Mouse (Mus musculus) CD8-positive naive resting alpha-beta T cell, adult 2 months (primary cell): ENCODE results near the gene Lman2l.

ENCODE experiments used
- DNase-seq, 2 experiments: peaks; one replicate each; pipeline ENCODE4 v3.0.0; 2022; ENCODE audit warnings: low read depth in 2 of 2, low spot score in 2 of 2

Lman2l gene

GRCm38 (mm10) chr1:36461829-36462228, 16.8 kb upstream of the Lman2l start:
- DNase-seq, result peak in 1 of 2 experiments; percentile 16

DNA sequence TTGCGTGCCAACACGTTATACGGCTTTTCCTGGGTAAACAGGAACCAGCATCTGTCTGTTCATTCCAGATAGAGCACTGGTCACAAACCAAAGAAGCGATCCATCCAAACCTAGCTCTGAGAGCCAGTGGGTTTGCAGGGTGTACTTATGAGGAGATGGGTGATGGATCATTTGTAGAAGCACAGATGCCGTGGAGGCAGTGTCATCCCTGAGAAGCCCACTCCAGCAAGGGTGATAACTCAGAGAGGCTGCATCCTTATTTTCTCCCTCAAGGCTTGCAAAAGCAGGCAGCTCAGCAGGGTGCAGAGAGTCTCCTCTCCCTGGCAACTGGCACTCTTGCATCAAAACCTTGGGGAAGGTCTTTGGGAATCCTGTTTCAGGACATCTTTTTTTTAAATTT, 13.1 kb upstream of the Lman2l start:
- no peak for DNase-seq

DNA sequence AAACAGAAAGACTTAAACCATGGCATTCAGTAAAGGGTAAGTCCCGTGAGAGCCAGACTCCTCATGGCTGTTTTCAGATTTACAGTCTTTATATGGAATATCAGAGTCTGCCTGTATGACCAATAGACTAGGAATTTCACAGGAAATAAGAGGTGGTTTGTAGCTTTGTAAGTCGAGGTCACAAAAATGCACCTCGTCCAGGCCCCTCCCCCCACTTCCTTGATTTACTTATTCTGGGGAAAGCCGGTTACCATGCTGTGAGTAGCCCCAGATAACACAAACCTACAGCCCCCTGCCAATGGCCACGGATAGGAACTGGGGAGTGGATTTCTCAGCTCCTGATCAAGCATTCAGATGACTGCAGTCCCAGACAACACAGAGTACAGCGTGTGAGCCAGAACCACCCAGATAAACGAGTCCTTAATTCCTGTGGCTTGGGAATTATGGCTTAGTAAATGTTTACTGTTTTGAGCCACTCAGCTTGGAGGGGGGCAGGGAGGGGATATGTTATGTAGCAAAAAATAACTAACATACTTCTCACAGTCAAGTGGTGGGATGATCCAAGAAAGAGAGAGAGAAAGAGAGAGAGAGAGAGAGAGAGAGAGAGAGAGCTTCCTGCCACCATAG, 12.4 kb upstream of the Lman2l start:
- no peak for DNase-seq

GRCm38 (mm10) chr1:36454055-36454815, 9.2 kb upstream of the Lman2l start:
- no peak for DNase-seq

GRCm38 (mm10) chr1:36446841-36447240, 1.8 kb upstream of the Lman2l start:
- no peak for DNase-seq

- DNase-seq, result no peak
These were observed 1.2 kb upstream of the Lman2l start for GRCm38 (mm10) chr1:36446106-36446824.

DNA sequence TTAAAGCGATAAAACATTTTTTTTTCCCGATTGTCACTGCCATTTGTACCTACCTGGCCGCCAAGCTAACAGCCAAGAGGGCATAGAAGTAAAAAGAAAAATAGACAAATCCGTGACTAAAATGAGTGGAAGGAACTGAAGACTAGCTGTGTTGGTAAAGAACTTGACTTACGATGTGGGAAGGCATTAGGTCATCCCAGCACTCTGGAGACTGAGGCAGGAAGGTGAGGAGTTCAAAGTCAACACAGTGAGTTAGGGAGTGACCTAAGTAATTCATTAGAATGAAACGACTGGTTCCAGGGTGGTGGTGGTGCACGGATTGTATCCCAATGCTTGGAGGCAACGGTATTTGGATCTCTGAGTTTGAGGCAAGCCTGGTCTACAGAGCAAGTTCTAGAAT, 437 bp upstream of the Lman2l start:
- DNase-seq, result no peak

- DNase-seq, result no peak
These were observed 4.0 kb downstream of the Lman2l start for GRCm38 (mm10) chr1:36441101-36441500.

DNA sequence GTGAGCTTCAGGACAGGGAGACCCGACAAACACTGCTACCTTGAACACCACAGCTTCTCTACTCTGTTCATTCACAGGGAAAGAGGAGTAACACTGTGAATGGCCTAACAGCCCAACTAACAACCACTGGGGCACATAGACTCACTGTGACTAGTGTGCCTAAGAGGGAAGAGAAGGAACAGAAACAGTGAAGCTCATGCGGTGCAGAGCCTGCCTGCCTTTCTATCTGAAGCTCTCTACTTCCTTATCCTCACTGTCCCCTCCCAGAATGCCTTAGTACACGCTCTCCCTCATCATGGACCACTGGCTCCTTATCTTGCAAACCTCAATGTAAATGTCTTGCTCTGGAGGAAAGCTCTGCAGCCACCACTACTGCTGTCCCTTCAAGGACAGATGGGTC, 7.8 kb downstream of the Lman2l start:
- no peak for DNase-seq

GRCm38 (mm10) chr1:36436515-36436914, 8.6 kb downstream of the Lman2l start:
- no peak for DNase-seq

GRCm38 (mm10) chr1:36435071-36435470, 10.0 kb downstream of the Lman2l start:
- DNase-seq, result no peak

DNA sequence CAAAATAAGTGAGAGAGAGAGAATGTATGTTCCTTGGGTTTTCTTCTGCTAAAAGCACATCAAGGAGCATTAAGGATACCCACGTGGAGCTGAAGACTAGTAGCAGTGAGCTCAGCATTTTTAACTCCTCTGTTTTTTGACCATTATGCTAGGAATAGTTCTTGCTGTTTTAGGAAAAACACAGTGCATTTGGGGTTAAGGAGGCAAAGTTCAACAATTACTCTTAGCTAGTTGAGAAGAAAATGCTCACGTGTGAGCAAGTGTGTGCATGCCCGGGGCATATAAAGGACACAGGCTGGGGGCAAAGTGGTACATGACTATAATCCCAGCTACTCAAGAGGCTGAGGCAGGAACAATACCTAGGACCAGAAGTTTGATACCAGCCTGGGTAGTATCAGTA, 11.5 kb downstream of the Lman2l start:
- no peak for DNase-seq

GRCm38 (mm10) chr1:36432999-36433398, 12.1 kb downstream of the Lman2l start:
- no peak for DNase-seq

- DNase-seq, result no peak
These were observed 15.6 kb downstream of the Lman2l start for GRCm38 (mm10) chr1:36429511-36429910.

DNA sequence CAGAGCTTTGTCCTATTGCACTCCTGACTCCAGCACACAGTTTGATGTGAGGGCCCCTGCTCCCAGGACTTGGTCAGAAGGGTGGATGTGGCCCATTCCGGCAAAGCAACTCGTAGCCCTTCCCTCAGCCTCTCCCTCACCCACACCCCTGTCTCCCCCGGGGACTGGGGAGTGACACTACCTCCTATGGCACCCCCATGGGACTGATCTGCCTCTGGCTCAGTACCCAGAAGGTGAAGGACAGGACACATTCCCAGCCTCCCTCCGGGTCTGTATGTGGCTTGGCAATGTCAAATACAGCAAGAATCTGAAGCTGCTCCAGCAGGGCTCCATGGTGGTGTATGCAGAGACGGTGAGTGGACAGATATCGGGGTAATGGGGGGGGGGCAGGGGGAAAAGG, 40.5 kb downstream of the Lman2l start:
- no peak for DNase-seq

DNA sequence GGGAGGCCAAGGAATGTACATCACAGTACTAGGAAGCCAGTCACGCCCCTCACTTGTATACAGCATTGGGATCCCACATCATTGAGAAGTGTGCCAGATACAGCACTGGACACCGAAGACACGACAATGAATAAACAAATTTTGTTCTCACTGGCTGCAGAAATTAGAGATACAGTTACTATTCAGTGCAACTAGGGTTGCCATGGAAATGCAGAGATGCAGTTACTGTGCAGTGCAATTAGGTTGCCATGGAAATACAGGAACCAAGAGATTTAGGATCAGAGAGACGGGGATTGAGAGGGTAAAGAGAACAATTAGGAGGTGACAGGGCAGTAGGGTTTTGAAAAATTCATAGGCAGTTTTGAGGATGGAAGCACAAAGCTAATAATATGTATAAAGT, 43.6 kb downstream of the Lman2l start:
- DNase-seq, result no peak

DNA sequence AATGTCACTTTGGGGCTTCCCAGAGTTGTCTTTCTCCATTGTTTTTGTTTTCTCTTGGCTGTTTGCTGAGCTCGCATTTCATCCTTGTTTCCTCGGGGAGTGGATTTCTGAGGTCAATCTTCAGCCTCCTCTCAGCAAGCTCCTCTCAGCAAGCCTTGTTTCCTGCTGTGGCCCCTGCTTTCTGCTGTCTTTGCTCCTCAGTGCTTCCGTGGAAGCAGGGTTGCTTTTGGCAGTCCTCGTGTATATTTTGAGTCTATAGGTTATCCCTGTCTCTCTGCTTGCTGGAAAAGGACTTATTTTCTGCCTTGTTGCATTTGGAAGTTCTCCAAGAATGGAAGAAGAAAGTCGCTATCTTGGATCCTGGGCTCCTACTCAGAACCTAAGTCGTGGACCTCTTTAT, 48.0 kb downstream of the Lman2l start:
- no peak for DNase-seq

GRCm38 (mm10) chr1:36379582-36379981, 65.5 kb downstream of the Lman2l start:
- DNase-seq, result no peak

- no peak for DNase-seq
These were observed 66.2 kb downstream of the Lman2l start for GRCm38 (mm10) chr1:36378880-36379279.

GRCm38 (mm10) chr1:36371934-36372845, 72.9 kb downstream of the Lman2l start, which contains the start of gene Fer1l5:
TSS of gene Fer1l5 (plus strand) at chr1:36372291.
- no peak for DNase-seq

- no peak for DNase-seq
These were observed 74.2 kb downstream of the Lman2l start for GRCm38 (mm10) chr1:36370918-36371317.
